Mouse (Mus musculus): ENCODE data around the gene Slc37a1. TPM values are rescaled to one million over a fixed set of nuclear protein-coding genes. Genes with fewer than 3 reads are reported as not detected.

The Slc37a1 gene
- polyA plus RNA-seq, 1 experiment from 2014 or later: 5.5 TPM

DNA sequence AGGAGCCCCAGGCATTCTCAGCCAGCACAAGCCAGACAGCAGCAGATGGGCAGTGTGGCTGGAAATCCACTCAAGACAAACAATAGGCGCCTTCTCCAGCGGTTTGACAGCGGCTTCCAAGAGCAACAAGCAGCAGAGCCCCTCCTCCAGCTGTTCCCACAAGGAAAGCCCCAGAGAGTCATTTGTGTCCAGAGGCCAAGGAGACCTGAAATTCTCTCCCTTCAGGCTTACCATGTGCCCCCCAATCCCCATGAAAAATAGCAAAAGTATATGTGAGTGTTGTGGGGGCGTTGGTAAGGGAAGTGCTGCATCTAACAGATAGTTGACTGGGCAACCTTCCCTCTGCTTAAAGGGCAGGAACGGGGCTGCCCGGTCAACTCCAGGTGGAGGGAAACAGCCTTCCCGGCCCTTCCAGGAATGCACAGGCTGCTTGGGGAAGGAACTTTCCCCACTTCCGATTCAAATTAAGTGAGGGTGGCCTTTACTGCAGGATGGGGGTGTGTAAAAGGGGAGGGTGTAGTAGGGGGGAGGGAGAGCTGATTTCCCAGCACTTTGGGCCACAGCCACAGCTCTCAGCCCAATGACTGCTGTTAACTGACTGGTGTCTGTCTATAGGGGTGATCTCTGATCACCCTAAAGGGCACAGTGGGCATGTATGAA, 98.5 kb downstream of the Slc37a1 start:
- H3K4me1 ChIP-seq (replicated peaks): peaks cover 37% of the 10 kb centered on the region
- WGBS: 12% methylated on average over 8 of the region's 8 CpGs
- peak overlapping the region; percentile 26; the same call in 1 of the 2 replicates for H3K9ac ChIP-seq
- ATAC-seq (ENCODE audit: insufficient number of reproducible peaks, low FRiP score): no peak
- no peaks in the 10 kb centered on the region for H3K36me3 ChIP-seq
- H3K27ac ChIP-seq (ENCODE audit: poor library complexity, severe bottlenecking): peak overlapping the region; percentile 19; the same call in 1 of the 2 replicates
- H3K4me3 ChIP-seq: no peak overlapping the region
- peak overlapping the region; percentile 93 for H3K4me2 ChIP-seq
- no peaks in the 10 kb centered on the region for H3K9me3 ChIP-seq (replicated peaks)
- H3K27me3 ChIP-seq (replicated peaks): peaks cover 32% of the 10 kb centered on the region

DNA sequence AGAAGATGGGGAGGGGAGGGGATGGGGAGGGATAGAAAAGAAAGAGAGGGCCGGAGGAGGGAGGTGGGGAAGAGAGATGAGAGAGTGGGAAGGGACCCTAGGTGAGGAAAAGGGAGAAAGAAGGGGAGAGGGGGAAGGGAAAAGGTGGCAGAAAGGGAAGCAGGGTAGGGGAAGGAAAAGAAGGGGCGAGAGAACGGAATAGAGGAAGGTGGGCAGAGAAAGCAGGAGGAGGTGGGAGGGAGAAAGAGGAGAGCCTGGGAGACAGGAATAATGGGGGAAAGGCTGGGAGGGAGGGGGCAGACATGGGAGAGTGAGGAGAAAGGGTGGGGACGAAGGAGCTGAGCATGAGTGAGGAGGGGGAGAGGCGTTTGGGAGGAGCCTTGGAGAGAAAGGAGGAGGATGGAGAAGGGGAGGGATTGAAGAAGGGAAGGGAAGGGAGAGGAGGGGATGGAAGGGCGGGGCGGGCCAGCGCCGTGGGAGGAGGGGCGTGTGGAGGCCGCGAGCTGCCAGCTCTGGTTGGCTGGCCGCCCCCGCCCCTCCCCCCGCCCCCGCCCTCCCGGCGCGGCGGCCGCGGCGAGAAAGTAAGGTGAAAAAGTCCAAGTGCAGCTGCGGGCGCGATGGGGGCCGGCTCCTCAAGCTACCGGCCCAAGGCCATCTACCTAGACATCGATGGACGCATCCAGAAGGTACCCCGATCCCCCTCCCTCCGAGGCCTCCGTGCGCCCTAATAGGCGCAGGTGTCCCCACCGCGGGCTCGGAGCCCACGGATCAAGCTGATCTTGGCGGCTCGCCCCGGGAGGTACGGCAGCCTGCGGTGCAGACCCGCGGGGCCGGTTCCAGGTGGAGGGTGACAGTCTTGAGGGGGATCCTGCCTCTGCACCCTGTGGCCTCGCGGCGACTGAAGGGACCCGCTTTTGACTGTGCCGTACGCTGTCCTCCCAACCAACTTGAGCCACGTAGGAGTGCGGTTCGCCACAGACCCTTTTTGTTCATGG, 99.4 kb downstream of the Slc37a1 start, which contains the start of gene Pde9a:
TSS of gene Pde9a (plus strand) at position 540 of the 995 bp plus-strand sequence.
- H3K27ac ChIP-seq (ENCODE audit: poor library complexity, severe bottlenecking): peak within 1 kb of the TSS; percentile 19; the same call in 1 of the 2 replicates
- H3K4me1 ChIP-seq (replicated peaks): peaks cover 37% of the 10 kb centered on the region
- peaks cover 32% of the 10 kb centered on the region for H3K27me3 ChIP-seq (replicated peaks)
- peak within 1 kb of the TSS; percentile 76 for H3K4me3 ChIP-seq
- peak within 1 kb of the TSS; percentile 72 for H3K9ac ChIP-seq
- no peaks in the 10 kb centered on the region for H3K36me3 ChIP-seq
- H3K9me3 ChIP-seq (replicated peaks): no peaks in the 10 kb centered on the region
- WGBS: 1% methylated on average over 45 of the region's 56 CpGs
- H3K4me2 ChIP-seq: peak within 1 kb of the TSS; percentile 93
- peak; percentile 76 for ATAC-seq (ENCODE audit: insufficient number of reproducible peaks, low FRiP score)

DNA sequence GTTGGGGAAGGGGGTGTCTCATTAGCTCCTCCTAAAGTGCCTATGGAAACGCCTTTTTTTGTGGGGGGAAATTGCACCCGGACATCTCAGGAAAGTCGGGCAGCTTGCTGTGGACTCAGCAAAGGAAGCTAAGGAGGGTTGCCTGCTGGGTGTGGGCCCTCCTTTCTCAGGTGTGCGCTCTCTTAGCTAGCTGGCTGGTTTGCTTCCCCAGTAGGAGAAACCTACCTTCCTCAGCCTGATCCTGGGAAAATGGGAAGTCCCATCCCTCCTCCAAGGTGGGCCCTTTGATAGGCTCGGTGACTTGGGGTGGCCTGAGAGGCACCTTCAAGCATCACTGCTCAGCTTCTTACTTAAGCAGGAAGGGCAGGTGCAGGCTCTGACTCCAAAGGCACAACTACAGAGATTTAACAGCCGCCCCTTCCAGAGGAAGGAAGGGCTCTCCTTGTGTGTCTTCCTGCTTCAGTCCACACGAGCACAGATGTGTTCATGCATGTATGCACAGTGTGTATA, 100.2 kb downstream of the Slc37a1 start:
- ATAC-seq (ENCODE audit: insufficient number of reproducible peaks, low FRiP score): no peak
- 16% methylated on average over 7 of the region's 7 CpGs for WGBS
- peaks cover 44% of the 10 kb centered on the region for H3K4me1 ChIP-seq (replicated peaks)

DNA sequence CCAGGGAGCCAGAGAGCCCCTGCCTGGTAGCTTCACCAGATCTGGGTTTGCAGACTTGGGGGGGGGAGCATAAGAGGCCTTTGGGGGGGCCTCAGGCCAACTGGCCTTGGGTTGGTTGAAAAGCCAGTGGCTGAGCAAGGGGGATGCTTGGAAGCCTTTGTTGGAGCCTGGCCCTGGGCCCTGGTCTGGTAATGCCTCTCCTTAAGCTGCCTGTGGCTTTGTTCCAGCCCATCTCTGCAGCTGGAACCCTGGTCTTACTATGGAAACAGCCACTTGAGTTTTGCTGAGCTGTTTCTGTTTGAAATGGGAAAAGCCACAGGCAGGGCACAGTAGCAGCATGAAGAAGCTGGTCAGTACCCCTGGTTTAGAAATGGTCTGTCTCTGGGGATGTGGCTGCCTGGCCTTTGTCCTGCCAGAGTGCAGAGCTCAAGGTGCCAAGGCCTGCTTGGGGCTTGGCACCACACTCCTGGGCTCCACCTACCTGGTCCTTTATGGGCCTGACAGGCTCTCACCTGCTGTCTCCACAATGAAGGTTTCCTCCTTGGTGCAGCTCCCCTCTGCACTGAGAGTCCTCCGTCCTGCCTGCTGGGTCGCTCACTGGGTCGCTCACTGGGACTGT, 102.9 kb downstream of the Slc37a1 start:
- Histone ChIP-seq H3K4me2 (no peak overlapping the region), H3K27me3 (replicated peaks) (peaks cover 24% of the 10 kb centered on the region), H3K9me3 (replicated peaks) (no peaks in the 10 kb centered on the region), H3K36me3 (no peaks in the 10 kb centered on the region), H3K9ac (no peak overlapping the region), H3K4me3 (no peak overlapping the region), H3K27ac (ENCODE audit: poor library complexity, severe bottlenecking) (no peak overlapping the region), H3K4me1 (replicated peaks) (peaks cover 49% of the 10 kb centered on the region)
- ATAC-seq (ENCODE audit: insufficient number of reproducible peaks, low FRiP score): no peak
- whole genome bisulfite sequencing: 95% methylated on average over 3 of the region's 3 CpGs

More for the DNA sequence above, 100.2 kb downstream of the Slc37a1 start:
- Histone ChIP-seq H3K4me2 (peak overlapping the region; percentile 93), H3K27ac (ENCODE audit: poor library complexity, severe bottlenecking) (no peak overlapping the region), H3K4me3 (peak overlapping the region; percentile 76), H3K9ac (peak overlapping the region; percentile 72), H3K36me3 (no peaks in the 10 kb centered on the region), H3K27me3 (replicated peaks) (peaks cover 31% of the 10 kb centered on the region), H3K9me3 (replicated peaks) (no peaks in the 10 kb centered on the region)

DNA sequence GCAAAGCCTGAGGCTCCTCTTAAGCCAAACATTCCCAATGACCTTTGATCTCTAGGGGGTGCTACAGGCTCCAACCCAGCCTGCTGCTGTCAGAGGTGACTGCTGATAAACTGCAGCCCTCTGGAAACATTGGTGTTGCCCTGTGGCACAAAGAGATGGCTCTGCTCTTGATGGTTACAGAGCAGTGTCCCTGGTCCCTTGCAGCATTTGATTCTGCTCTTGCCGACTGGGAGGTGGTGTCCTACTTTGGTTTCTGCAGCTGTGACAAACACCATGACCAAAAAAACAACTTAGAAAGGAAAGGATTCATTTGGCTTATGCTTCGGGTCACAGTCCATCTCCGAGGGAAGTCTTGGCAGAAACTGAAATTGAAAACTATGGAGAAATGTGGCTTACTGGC, 104.9 kb downstream of the Slc37a1 start:
- H3K9me3 ChIP-seq (replicated peaks): no peaks in the 10 kb centered on the region
- no peaks in the 10 kb centered on the region for H3K36me3 ChIP-seq
- H3K4me2 ChIP-seq: no peak overlapping the region
- H3K4me3 ChIP-seq: no peak overlapping the region
- peaks cover 21% of the 10 kb centered on the region for H3K27me3 ChIP-seq (replicated peaks)
- 40% methylated on average over 3 of the region's 3 CpGs for WGBS
- no peak overlapping the region for H3K27ac ChIP-seq (ENCODE audit: poor library complexity, severe bottlenecking)
- H3K4me1 ChIP-seq (replicated peaks): peaks cover 33% of the 10 kb centered on the region
- no peak for ATAC-seq (ENCODE audit: insufficient number of reproducible peaks, low FRiP score)
- no peak overlapping the region for H3K9ac ChIP-seq

DNA sequence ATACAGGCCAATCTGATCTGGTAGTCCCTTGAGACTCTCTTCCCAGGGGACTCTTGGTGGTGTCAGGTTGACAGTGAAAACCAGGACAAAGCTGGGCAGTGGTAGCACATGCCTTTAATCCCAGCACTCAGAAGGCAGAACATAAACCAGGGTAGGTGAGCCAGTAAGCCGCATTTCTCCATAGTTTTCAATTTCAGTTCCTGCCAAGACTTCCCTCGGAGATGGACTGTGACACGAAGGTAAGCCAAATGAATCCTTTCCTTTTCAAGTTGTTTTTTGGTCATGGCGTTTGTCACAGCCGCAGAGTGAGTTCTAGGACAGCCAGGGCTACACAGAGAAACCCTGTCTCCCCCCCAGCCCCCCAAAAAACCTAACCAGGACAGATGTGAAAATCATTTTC, 105.4 kb downstream of the Slc37a1 start:
- no peaks in the 10 kb centered on the region for H3K9me3 ChIP-seq (replicated peaks)
- peaks cover 28% of the 10 kb centered on the region for H3K4me1 ChIP-seq (replicated peaks)
- no peak overlapping the region for H3K4me3 ChIP-seq
- H3K9ac ChIP-seq: no peak overlapping the region
- H3K36me3 ChIP-seq: no peaks in the 10 kb centered on the region
- no peak overlapping the region for H3K27ac ChIP-seq (ENCODE audit: poor library complexity, severe bottlenecking)
- WGBS: 76% methylated on average over 5 of the region's 5 CpGs
- H3K27me3 ChIP-seq (replicated peaks): peaks cover 18% of the 10 kb centered on the region
- ATAC-seq (ENCODE audit: insufficient number of reproducible peaks, low FRiP score): no peak
- H3K4me2 ChIP-seq: no peak overlapping the region

DNA sequence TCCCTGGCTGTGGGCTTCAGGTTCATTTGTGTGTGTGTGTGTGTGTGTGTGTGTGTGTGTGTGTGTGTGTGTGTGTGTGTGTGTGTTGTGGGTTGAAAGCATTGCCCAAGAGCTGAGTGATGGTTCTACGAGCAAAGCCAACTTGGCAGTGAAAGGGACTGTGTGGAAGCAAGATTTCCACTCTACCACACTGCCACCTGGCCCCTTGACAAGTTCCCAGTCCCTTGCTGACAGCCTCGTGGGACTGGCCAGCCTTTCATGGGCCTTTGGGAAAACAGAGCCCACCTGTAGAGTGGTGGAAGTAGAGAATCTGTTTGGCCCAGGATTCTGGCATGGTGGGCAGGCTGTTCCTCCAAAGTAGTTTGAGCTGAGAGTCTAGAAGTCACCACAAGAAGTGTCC, 107.2 kb downstream of the Slc37a1 start:
- H3K27ac ChIP-seq (ENCODE audit: poor library complexity, severe bottlenecking): no peak overlapping the region
- ATAC-seq (ENCODE audit: insufficient number of reproducible peaks, low FRiP score): no peak
- H3K36me3 ChIP-seq: no peaks in the 10 kb centered on the region
- no peaks in the 10 kb centered on the region for H3K9me3 ChIP-seq (replicated peaks)
- no peak overlapping the region for H3K4me2 ChIP-seq
- H3K9ac ChIP-seq: no peak overlapping the region
- peaks cover under 1% of the 10 kb centered on the region; the same call in 1 of the 2 replicates for H3K27me3 ChIP-seq (replicated peaks)
- peaks cover 28% of the 10 kb centered on the region for H3K4me1 ChIP-seq (replicated peaks)
- 69% methylated on average over 2 of the region's 2 CpGs for WGBS
- H3K4me3 ChIP-seq: no peak overlapping the region

DNA sequence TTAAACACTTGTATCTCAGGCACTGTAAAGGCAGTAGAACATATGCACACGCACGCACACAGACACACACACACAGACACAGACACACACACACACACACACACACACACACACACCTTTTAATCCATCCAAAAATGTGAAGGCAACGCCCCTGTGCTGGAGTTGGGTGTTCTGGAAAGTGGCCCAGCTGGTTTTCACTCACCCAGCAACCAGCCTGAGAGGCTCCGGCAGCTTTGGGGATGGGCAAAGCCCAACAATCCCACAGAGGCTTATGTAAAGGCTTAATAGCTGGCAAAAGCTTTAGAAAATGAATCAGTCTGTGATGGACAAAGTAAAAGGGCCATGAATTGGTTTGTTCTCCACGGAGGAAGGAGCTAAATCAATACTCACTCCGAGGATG, 113.7 kb downstream of the Slc37a1 start:
- 89% methylated on average over 6 of the region's 6 CpGs for WGBS
- no peaks in the 10 kb centered on the region for H3K9me3 ChIP-seq (replicated peaks)
- no peak overlapping the region for H3K4me2 ChIP-seq
- no peaks in the 10 kb centered on the region; the same call in 1 of the 2 replicates for H3K4me1 ChIP-seq (replicated peaks)
- no peak overlapping the region for H3K9ac ChIP-seq
- H3K27me3 ChIP-seq (replicated peaks): no peaks in the 10 kb centered on the region
- no peak overlapping the region for H3K4me3 ChIP-seq
- no peak for ATAC-seq (ENCODE audit: insufficient number of reproducible peaks, low FRiP score)
- H3K36me3 ChIP-seq: no peaks in the 10 kb centered on the region
- no peak overlapping the region for H3K27ac ChIP-seq (ENCODE audit: poor library complexity, severe bottlenecking)

Other genes with a start within 250 kb of the Slc37a1 start
- 5.5 and 6.6 TPM in 2 replicates for gene Abcg1, start 229.1 kb upstream of the Slc37a1 start, polyA plus RNA-seq (2016; fragmentation: Nextera tagmentation; extraction: Ambion mirVana)
- gene Tff3, start 157.1 kb upstream of the Slc37a1 start, polyA plus RNA-seq (2016; fragmentation: Nextera tagmentation; extraction: Ambion mirVana): not detected in 2 replicates
- gene Tff2, start 142.5 kb upstream of the Slc37a1 start, polyA plus RNA-seq (2016; fragmentation: Nextera tagmentation; extraction: Ambion mirVana): not detected in 2 replicates
- not detected in 2 replicates for gene Tff1, start 121.5 kb upstream of the Slc37a1 start, polyA plus RNA-seq (2016; fragmentation: Nextera tagmentation; extraction: Ambion mirVana)
- not detected in 2 replicates for gene Tmprss3, start 87.8 kb upstream of the Slc37a1 start, polyA plus RNA-seq (2016; fragmentation: Nextera tagmentation; extraction: Ambion mirVana)
- gene Ubash3a, start 78.9 kb upstream of the Slc37a1 start, polyA plus RNA-seq (2016; fragmentation: Nextera tagmentation; extraction: Ambion mirVana): 0.46 and 0.80 TPM in 2 replicates
- gene Rsph1, start 9.4 kb upstream of the Slc37a1 start, polyA plus RNA-seq (2016; fragmentation: Nextera tagmentation; extraction: Ambion mirVana): 1.6 and 1.8 TPM in 2 replicates
- 5.5 and 5.6 TPM in 2 replicates for gene Pde9a, start 99.4 kb downstream of the Slc37a1 start, polyA plus RNA-seq (2016; fragmentation: Nextera tagmentation; extraction: Ambion mirVana)
- gene Wdr4, start 233.2 kb downstream of the Slc37a1 start, polyA plus RNA-seq (2016; fragmentation: Nextera tagmentation; extraction: Ambion mirVana): 22.6 and 23.1 TPM in 2 replicates
- gene Ndufv3, start 233.3 kb downstream of the Slc37a1 start, polyA plus RNA-seq (2016; fragmentation: Nextera tagmentation; extraction: Ambion mirVana): 494 and 510 TPM in 2 replicates